Mouse (Mus musculus): ENCODE data around the gene Pus7l.

DNA sequence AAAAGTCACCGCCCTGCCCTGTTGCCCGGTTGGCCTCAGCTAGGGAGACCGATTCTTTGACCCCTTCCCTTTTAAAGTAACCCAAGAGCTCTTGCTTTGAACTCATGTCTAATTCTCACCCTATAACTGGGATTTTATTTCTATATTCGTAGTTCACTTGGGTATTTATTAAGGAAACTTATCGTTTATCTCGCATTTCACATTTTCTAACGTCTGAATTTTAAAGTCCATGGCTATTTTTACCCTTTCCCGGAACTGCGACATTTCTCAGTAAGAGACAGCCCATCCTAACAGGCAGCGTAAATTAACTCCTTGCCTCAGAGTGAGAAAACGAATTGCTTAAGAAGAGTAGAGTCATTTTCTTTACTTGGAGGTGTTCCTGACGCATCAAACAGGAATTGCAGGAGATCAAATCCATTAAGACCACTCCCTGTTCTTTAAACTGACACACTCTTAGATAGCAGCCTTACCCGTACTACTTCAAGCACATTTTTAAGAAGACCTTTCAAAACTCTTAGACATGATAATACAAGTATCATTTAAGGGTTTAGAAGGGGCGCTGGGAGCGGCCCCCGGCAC lies 25.3 kb downstream of the Pus7l start:
- TF ChIP-seq TAL1 (conservative IDR thresholded peaks at IDR 0.05; ENCODE audit: low read depth, low read length): no peak
- TF ChIP-seq CTCF (IDR thresholded peaks at IDR 0.05; ENCODE audit: low read depth, low read length): no peak
- TF ChIP-seq POLR2AphosphoS5 (IDR thresholded peaks at IDR 0.05; ENCODE audit: insufficient replicate concordance, low read depth, low read length): no peak
